In genomic region chr7:44337121-44337849, GRCm38 (mm10) we compare ENCODE assay signal across 10 mouse cellular contexts. TPM values are rescaled to one million over a fixed set of nuclear protein-coding genes. Genes with fewer than 3 reads are reported as not detected.
A peak's percentile ranks its signal among the peaks of the same experiment; 100 is the strongest.
DNase-seq lines count a peak whose midpoint lies in the region; ATAC-seq lines count a peak whose summit lies in the region.
"Had no signal": no experiment of that assay in that cellular context is flagged by ENCODE, and none has a peak within 500 bp of the region (broad histone marks: within the 10 kb centered on the region; RNA-seq: fewer than 3 reads in every experiment).

No protein-coding gene starts in this region.

- no peak overlapping the region for H3K27ac ChIP-seq in heart, embryonic 11.5 days (ENCODE audit: low read depth, low read length)
- no peak overlapping the region for H3K27ac ChIP-seq in forebrain, embryonic 14.5 days (ENCODE audit: low read depth, low read length)
- H3K27ac ChIP-seq in midbrain, embryonic 13.5 days, result peak overlapping the region; percentile 93
- H3K27ac ChIP-seq: heart, embryonic 13.5 days; liver, embryonic 15.5 days had no signal

- no peaks in the 10 kb centered on the region; the same call in 1 of the 2 replicates for H3K4me1 ChIP-seq in heart, embryonic 11.5 days (ENCODE audit: control insufficient read depth, insufficient read depth, low read length)
- H3K4me1 ChIP-seq in forebrain, embryonic 14.5 days (ENCODE audit: control insufficient read depth, insufficient read depth, low read length), result no peaks in the 10 kb centered on the region
- H3K4me1 ChIP-seq in midbrain, embryonic 13.5 days (replicated peaks), result peaks cover 33% of the 10 kb centered on the region
- H3K4me1 ChIP-seq: liver, embryonic 15.5 days had no signal

- 0 out of 2 replicates have a peak overlapping the region, but pooled peaks have one; percentile 5 for H3K4me3 ChIP-seq in heart, embryonic 11.5 days (ENCODE audit: low read depth, low read length)
- H3K4me3 ChIP-seq in forebrain, embryonic 14.5 days (ENCODE audit: low read depth, low read length), result peak overlapping the region; percentile 56
- peak overlapping the region; percentile 63 for H3K4me3 ChIP-seq in midbrain, embryonic 13.5 days (replicated peaks)
- H3K4me3 ChIP-seq: heart, embryonic 13.5 days; liver, embryonic 15.5 days had no signal

- H3K36me3 ChIP-seq in heart, embryonic 11.5 days (ENCODE audit: control insufficient read depth, insufficient read depth, low read length), result no peaks in the 10 kb centered on the region
- 0 out of 2 replicates have a peak, but pooled peaks cover 8% of the 10 kb centered on the region for H3K36me3 ChIP-seq in forebrain, embryonic 14.5 days (ENCODE audit: control insufficient read depth, insufficient read depth, low read length)
- peaks cover 15% of the 10 kb centered on the region for H3K36me3 ChIP-seq in midbrain, embryonic 13.5 days
- H3K36me3 ChIP-seq: heart, embryonic 13.5 days; liver, embryonic 15.5 days had no signal

- peaks cover 86% of the 10 kb centered on the region for H3K27me3 ChIP-seq in heart, embryonic 11.5 days (ENCODE audit: control insufficient read depth, insufficient read depth, low read length)
- peaks cover 26% of the 10 kb centered on the region for H3K27me3 ChIP-seq in forebrain, embryonic 14.5 days (replicated peaks; ENCODE audit: control insufficient read depth, insufficient read depth, low read length)
- peaks cover 56% of the 10 kb centered on the region for H3K27me3 ChIP-seq in midbrain, embryonic 13.5 days

- no peak for DNase-seq in heart, adult 9 months (ENCODE audit: low spot score in 2 of 2)
- DNase-seq in cerebellum, adult 11-12 months, result peak; percentile 73
- DNase-seq in forebrain, embryonic 14.5 days (ENCODE audit: low spot score), result peak; percentile 1
- DNase-seq in spleen, postnatal 10 days (ENCODE audit: low spot score in 2 of 2), result no peak
- DNase-seq in heart, postnatal 36 days, result no peak
- DNase-seq in natural killer cell, adult 2 months (ENCODE audit: low spot score in 2 of 2), result no peak

- no peak overlapping the region for H3K9ac ChIP-seq in heart, embryonic 11.5 days (ENCODE audit: low read depth, low read length)
- peak overlapping the region; percentile 80 for H3K9ac ChIP-seq in forebrain, embryonic 14.5 days (ENCODE audit: low read length)
- H3K9ac ChIP-seq in midbrain, embryonic 13.5 days (replicated peaks), result peak overlapping the region; percentile 90
- H3K9ac ChIP-seq: heart, embryonic 13.5 days; liver, embryonic 15.5 days had no signal

- intact Hi-C loops in heart, postnatal 36 days (cut with DNase I), result no loop called here

- H3K4me2 ChIP-seq in heart, embryonic 11.5 days, result no peak overlapping the region
- peak overlapping the region; percentile 77 for H3K4me2 ChIP-seq in forebrain, embryonic 14.5 days (ENCODE audit: low read length)
- H3K4me2 ChIP-seq in midbrain, embryonic 13.5 days (replicated peaks), result peak overlapping the region; percentile 80
- H3K4me2 ChIP-seq: liver, embryonic 15.5 days had no signal

- H3K9me3 ChIP-seq in heart, embryonic 11.5 days (replicated peaks; ENCODE audit: control insufficient read depth, low read length), result no peaks in the 10 kb centered on the region
- no peaks in the 10 kb centered on the region for H3K9me3 ChIP-seq in forebrain, embryonic 14.5 days (replicated peaks; ENCODE audit: control insufficient read depth, low read length)
- H3K9me3 ChIP-seq in midbrain, embryonic 13.5 days, result no peaks in the 10 kb centered on the region
- H3K9me3 ChIP-seq: heart, embryonic 13.5 days; liver, embryonic 15.5 days had no signal

- WGBS in heart, embryonic 11.5 days (ENCODE audit: insufficient replicate concordance), result 4% methylated on average over 32 of the region's 32 CpGs
- WGBS in forebrain, embryonic 14.5 days, result 1% methylated on average over 32 of the region's 32 CpGs
- WGBS in midbrain, embryonic 13.5 days, result 3% methylated on average over 32 of the region's 32 CpGs

- ATAC-seq in heart, embryonic 11.5 days (replicated peaks; ENCODE audit: insufficient number of reproducible peaks, low FRiP score, low TSS enrichment), result no peak
- peak; percentile 15; the same call in 1 of the 2 replicates for ATAC-seq in forebrain, embryonic 14.5 days
- peak; percentile 12 for ATAC-seq in midbrain, embryonic 13.5 days

RNA-seq across cellular contexts. Expression of gene Shank1, which starts 27.2 kb away (rescaled TPM):
- 1.1 and 1.3 TPM in 2 replicates for polyA plus RNA-seq in heart, embryonic 11.5 days (2014; fragmentation: Nextera tagmentation; extraction: Ambion mirVana)
- polyA plus RNA-seq in forebrain, embryonic 14.5 days (2014; fragmentation: Nextera tagmentation; extraction: Ambion mirVana), result 9.5 and 15.1 TPM in 2 replicates
- 26.0 and 26.4 TPM in 2 replicates for polyA plus RNA-seq in midbrain, embryonic 13.5 days (2015; fragmentation: Nextera tagmentation; extraction: Ambion mirVana)
- total RNA-seq in heart, postnatal 36 days (2021), result 1 to 10 TPM in 1 of 2 experiments, under 1 TPM in 1; 1.00 to 1.5 TPM

RNA-seq across cellular contexts. Expression of gene Clec11a, which starts 30.6 kb away (rescaled TPM):
- polyA plus RNA-seq in heart, embryonic 11.5 days (2014; fragmentation: Nextera tagmentation; extraction: Ambion mirVana), result 0.65 and 0.84 TPM in 2 replicates
- 3.7 and 4.5 TPM in 2 replicates for polyA plus RNA-seq in forebrain, embryonic 14.5 days (2014; fragmentation: Nextera tagmentation; extraction: Ambion mirVana)
- polyA plus RNA-seq in midbrain, embryonic 13.5 days (2015; fragmentation: Nextera tagmentation; extraction: Ambion mirVana), result 3.7 and 4.0 TPM in 2 replicates
- total RNA-seq in heart, postnatal 36 days (2021), result under 1 TPM; 0.75 to 0.84 TPM

RNA-seq across cellular contexts. Expression of gene Syt3, which starts 46.6 kb away (rescaled TPM):
- 0.32 and 0.59 TPM in 2 replicates for polyA plus RNA-seq in heart, embryonic 11.5 days (2014; fragmentation: Nextera tagmentation; extraction: Ambion mirVana)
- polyA plus RNA-seq in forebrain, embryonic 14.5 days (2014; fragmentation: Nextera tagmentation; extraction: Ambion mirVana), result 19.0 and 25.3 TPM in 2 replicates
- polyA plus RNA-seq in midbrain, embryonic 13.5 days (2015; fragmentation: Nextera tagmentation; extraction: Ambion mirVana), result 16.9 and 17.6 TPM in 2 replicates
- total RNA-seq in heart, postnatal 36 days (2021), result 1 to 10 TPM; 1.7 to 3.4 TPM
- polyA plus RNA-seq: liver, embryonic 15.5 days had no signal

RNA-seq across cellular contexts. Expression of gene 1700008O03Rik, which starts 48.3 kb away (rescaled TPM):
- polyA plus RNA-seq in heart, embryonic 11.5 days (2014; fragmentation: Nextera tagmentation; extraction: Ambion mirVana), result 0.65 and 1.0 TPM in 2 replicates
- 0.63 and 0.86 TPM in 2 replicates for polyA plus RNA-seq in forebrain, embryonic 14.5 days (2014; fragmentation: Nextera tagmentation; extraction: Ambion mirVana)
- polyA plus RNA-seq in midbrain, embryonic 13.5 days (2015; fragmentation: Nextera tagmentation; extraction: Ambion mirVana), result 0.70 and 1.4 TPM in 2 replicates
- under 1 TPM in 1 of 2 experiments, not detected in 1; 0.68 TPM for total RNA-seq in heart, postnatal 36 days (2021)

Comparison
In these comparisons a context has a peak if more than half of its experiments do, and no peak if none do; other contexts are left out.
1. H3K4me3 ChIP-seq: peak in every context shown above with its lines; median percentile 63 in midbrain, embryonic 13.5 days; 56 in forebrain, embryonic 14.5 days; 5 in heart, embryonic 11.5 days.
2. DNase-seq: peak in cerebellum, adult 11-12 months (single experiment) and forebrain, embryonic 14.5 days (single experiment); none in heart, adult 9 months (0 of 2), spleen, postnatal 10 days (0 of 2), heart, postnatal 36 days (0 of 2) and natural killer cell, adult 2 months (0 of 2).
3. RNA of gene Syt3, which starts 46.6 kb away (polyA plus RNA-seq): 19.0 to 25.3 TPM in forebrain, embryonic 14.5 days and 16.9 to 17.6 TPM in midbrain, embryonic 13.5 days; 0.32 to 0.59 TPM in heart, embryonic 11.5 days; every median in the first group is over 10 times any median in the second.